Mouse (Mus musculus) left cerebral cortex, postnatal 36 days (tissue): ENCODE data around the gene Zfp638. TPM values are rescaled to one million over a fixed set of nuclear protein-coding genes. Genes with fewer than 3 reads are reported as not detected.
"Not testable (repeated sequence)": the region's sequence is repeated elsewhere in the genome, so short reads cannot be mapped to it uniquely, and the experiment has no call there.

Source experiments
- DNase-seq, 2 experiments: peaks; one replicate each; pipeline ENCODE4 v3.0.0; 2021 to 2022; ENCODE audit warnings: low spot score in 2 of 2, mixed read lengths in 1 of 2
- intact Hi-C: fragments of 180-260 bp; cut with DNase I; formaldehyde crosslinking; loops from one replicate; pipeline ENCODE4 v1.15.1; 2025
- total RNA-seq, 2 experiments: library from RNA; stranded (reverse); gene quantifications; 2 replicates each; pipeline ENCODE4 v1.2.3; 2021

Gene Zfp638
- total RNA-seq, 2 experiments from 2014 or later: 114 to 154 TPM

- intact Hi-C loops: no loop called here
These were observed 137.4 kb downstream of the Zfp638 start for GRCm38 (mm10) chr6:84004295-84004694.

GRCm38 (mm10) chr6:84008363-84009171 is 141.7 kb downstream of the Zfp638 start, which contains the start of gene Dysf:
Dysf (plus strand) TSS chr6:84008590.
- intact Hi-C loops: no loop called here
- no peak for DNase-seq

More at GRCm38 (mm10) chr6:84004295-84004694, 137.4 kb downstream of the Zfp638 start:
- DNase-seq: no peak

- intact Hi-C loops: no loop called here
- no peak for DNase-seq
These were observed 142.4 kb downstream of the Zfp638 start for GRCm38 (mm10) chr6:84009172-84009872.

- DNase-seq: no peak
- intact Hi-C loops: no loop called here
These were observed 143.0 kb downstream of the Zfp638 start for GRCm38 (mm10) chr6:84009915-84010302.

GRCm38 (mm10) chr6:84010303-84011225 is 143.7 kb downstream of the Zfp638 start:
- no peak for DNase-seq
- intact Hi-C loops: no loop called here

DNA sequence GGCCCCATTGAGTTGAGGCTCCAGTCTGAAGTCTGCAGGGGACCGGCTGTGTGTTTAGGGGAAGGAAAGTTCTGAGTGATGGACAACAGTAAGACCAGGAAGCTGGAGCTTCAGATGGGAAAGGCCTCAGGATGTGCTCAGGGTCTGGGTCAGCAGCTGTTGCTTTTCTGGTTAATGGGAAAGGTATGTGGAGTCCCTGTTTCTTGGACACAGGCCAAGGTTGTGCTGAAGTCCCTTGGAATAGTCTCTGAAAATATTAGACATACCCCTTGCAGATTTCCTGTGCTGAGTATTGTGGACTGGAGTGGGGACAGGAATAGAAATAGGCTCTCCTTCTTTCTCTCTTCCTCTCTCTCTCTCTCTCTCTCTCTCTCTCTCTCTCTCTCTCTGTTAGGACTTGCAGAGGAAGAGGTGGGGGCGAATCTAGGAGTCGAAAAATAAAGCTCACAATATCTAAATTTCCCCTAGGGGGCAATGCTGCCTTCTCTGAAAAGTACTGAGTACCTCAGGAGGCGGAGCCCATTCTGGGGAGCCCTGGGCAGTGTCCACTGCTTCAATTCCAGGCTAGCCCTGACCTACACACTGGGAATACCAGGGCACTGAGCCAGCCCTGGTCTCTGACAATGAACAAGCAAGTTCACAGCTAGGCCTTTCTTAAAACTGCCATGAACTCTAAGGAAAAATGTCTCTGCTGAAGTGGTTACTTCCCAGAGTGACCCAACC is 148.2 kb downstream of the Zfp638 start:
- DNase-seq, intact Hi-C loops: not testable (repeated sequence)

- no peak for DNase-seq
- intact Hi-C loops: no loop called here
These were observed 149.9 kb downstream of the Zfp638 start for GRCm38 (mm10) chr6:84016851-84017250.

GRCm38 (mm10) chr6:84017392-84017791 is 150.5 kb downstream of the Zfp638 start:
- intact Hi-C loops: no loop called here
- no peak for DNase-seq

DNA sequence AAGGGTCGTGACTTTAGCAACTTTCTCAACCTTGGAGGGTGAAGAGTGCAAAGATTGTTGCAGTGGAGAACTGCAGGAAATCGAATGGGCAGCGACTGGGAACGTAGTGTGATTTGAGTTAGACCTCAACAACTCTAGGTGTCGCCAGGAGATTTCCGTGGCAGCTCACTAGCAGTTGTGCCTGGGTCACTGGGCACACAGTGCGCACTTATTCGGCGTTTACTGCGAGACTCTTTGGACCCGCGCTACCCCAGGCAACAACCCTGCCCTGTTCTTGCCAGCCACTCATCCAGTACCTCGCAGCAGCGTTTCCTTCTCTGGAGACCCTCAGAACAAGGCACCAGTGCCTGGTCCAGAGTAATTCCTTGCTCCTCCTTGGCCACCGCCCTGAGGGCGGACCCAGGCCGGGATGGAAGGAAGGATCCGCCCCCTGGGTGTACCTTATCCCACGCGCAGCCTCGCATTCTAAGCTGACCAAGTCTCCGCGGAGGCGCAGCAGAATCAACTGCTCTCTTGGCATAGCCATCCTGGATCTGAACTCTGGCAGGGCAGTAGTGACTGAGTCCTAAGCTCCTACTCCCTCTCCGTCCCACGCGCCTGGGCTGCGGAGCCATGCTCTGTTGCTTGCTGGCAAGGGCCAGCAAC is 152.1 kb downstream of the Zfp638 start:
- DNase-seq: peak in 1 of 2 experiments; percentile 27

GRCm38 (mm10) chr6:84020002-84020401 is 153.1 kb downstream of the Zfp638 start:
- intact Hi-C loops: no loop called here
- DNase-seq: no peak

More for the DNA sequence above, 152.1 kb downstream of the Zfp638 start:
- intact Hi-C loops: loop anchor here (2.0 kb wide), 1 partner anchor 44 kb away; no protein-coding TSS in a partner anchor

- intact Hi-C loops: no loop called here
These were observed 155.1 kb downstream of the Zfp638 start for GRCm38 (mm10) chr6:84021990-84022389.

GRCm38 (mm10) chr6:84025636-84026035 is 158.7 kb downstream of the Zfp638 start:
- DNase-seq: no peak
- intact Hi-C loops: no loop called here

More at GRCm38 (mm10) chr6:84021990-84022389, 155.1 kb downstream of the Zfp638 start:
- no peak for DNase-seq

DNA sequence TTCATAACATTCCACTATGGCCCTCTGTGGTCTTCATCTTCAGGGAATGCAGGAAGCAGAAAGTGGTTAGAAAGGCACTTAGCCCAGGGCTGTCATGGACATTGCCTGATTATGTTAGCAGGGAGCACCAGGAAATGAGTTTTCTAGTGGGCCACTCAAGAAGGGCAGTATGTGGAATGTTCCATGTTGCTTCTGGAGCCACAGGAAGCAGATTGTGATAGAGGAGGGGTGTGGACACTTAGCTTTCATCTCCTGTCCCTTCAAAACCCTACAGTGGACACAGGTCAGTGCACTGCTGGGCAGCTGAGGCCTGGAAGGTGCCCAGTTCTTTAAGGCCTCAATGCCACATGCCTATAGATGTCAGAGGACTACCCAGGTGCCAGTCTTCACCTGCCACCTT is 161.9 kb downstream of the Zfp638 start:
- intact Hi-C loops: no loop called here
- no peak for DNase-seq

GRCm38 (mm10) chr6:84029775-84030174 is 162.9 kb downstream of the Zfp638 start:
- intact Hi-C loops: no loop called here
- no peak for DNase-seq

DNA sequence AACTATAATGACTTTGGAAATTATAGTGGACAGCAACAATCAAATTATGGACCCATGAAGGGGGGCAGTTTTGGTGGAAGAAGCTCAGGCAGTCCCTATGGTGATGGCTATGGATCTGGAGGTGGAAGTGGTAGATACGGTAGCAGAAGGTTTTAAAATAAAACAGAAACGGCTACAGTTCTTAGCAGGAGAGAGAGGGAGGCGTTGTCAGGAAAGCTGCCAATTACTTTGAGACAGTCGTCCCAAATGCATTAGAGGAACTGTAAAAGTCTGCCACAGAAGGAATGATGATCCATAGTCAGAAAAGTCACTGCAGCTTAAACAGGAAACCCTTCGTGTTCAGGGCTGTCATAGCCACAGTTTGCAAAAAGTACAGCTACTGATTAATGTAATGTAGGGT is 165.6 kb downstream of the Zfp638 start:
- DNase-seq, intact Hi-C loops: not testable (repeated sequence)
